Mouse (Mus musculus): ENCODE data around the gene Chchd3.

- TF ChIP-seq CTCF (conservative IDR thresholded peaks at IDR 0.05; ENCODE audit: insufficient read depth, insufficient read length, low read depth, low read length) (no peak), POLR2A (IDR thresholded peaks at IDR 0.05; ENCODE audit: low read depth, low read length) (no peak)
Observed at GRCm38 (mm10) chr6:32818961-32819360, 241.1 kb downstream of the Chchd3 start.

Measured in kidney, adult 2 months (tissue).